Mouse (Mus musculus): ENCODE measurements around the gene Grb10.
A peak's percentile ranks its signal among the peaks of the same experiment; 100 is the strongest.

Grb10 gene

GRCm38 (mm10) chr11:12038470-12038985 lies at the start of gene Grb10:
Gene Grb10, minus strand, starts transcription at chr11:12038683.
- DNase-seq: no peak

GRCm38 (mm10) chr11:12081638-12082037 lies 43.2 kb upstream of the Grb10 start:
- DNase-seq: no peak

DNA sequence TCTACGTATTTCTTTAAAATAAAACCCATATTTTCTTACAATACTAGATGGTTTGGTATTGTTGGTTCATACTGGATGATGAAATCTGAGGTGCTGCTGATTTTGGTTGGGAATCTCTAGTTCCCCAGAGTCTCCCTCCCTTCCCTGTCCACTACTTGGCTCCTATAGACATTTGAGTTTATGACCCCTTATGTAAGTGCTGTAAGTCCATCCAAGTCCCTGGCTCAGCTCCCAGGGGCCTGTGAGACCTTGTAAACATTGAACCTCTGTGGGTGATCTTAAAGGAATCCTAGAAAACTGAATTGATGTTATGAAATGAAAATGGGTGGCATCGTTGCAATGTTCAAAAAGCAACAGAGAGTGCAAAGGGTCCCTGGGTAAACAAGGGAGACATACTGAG lies 40.7 kb upstream of the Grb10 start:
- DNase-seq: no peak

DNA sequence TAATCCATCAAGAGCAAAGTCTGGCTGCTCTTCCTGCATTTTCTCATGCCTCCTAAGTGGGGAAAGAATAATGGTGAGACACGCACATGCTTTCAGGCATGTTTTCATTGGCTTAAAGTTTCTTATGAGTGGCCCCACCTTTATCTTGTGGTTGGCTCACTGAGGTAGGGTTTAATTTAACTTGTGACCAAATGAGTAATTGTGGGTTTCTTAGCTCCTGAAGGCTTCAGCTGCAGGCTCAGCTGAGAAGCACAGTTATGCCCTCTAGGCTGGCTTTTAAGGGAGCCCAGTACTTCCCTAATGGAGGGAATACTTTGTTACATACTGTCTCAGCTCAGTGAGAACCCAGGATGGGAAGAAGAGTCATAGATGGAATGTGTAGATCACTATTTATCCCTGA lies 37.0 kb upstream of the Grb10 start:
- no peak for DNase-seq

- no peak for DNase-seq
Measured at GRCm38 (mm10) chr11:12073394-12074226, 35.1 kb upstream of the Grb10 start.

DNA sequence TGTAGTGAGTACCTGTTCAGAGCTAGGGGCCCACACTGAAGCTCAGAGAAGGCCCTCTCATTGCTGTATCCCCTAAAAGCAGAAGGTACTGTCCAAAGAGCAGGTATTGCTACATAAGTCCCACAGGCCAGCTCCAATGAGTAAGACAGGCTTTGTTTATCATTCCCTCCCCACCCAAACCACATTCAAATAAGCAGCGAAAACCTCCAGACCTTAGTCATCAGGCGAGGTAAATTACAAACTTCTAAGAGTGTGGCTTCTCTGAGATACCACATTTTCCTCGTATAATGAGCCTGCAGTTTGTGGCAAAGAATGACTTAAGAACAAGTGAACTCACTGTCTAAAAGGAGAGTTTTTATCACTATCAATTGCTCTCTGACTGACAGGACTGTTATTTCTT lies 33.8 kb upstream of the Grb10 start:
- DNase-seq: no peak

GRCm38 (mm10) chr11:12059005-12059404 lies 20.5 kb upstream of the Grb10 start:
- DNase-seq: no peak

DNA sequence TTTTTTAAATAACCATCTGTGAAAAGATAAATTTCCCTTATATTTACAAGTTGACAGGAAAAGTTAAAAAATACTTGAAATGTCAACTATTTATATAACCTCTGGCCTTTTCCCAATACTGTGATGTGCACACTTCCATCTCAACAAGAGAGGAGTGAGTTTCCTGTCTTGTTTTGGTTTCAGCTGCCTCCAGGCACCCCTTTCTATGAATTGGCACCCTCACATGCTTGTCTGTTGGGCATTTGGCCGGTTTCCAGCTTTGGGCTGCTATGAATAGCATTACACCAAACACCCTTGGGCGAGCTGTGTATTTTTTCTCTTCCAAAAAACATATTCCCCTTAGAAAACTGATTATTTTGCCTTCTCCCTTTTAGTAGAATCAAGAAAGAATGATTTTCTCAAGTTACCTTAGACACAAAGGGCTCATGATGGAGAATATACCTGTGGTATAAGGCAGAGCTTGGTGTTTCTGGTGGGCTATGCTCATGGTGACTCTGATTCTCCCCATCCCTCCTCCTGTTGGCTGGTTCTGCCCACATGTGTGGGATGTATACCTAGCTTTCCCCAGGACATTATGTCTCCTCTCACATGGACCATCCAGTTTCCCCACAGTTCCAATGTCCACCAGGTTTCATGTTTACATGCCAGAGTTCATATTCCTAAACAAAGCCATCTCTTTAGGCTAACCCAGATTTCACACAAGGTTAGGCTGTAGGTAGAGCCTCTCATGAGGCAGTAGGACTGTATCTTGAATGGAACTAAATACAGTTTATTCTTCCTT lies 10.3 kb upstream of the Grb10 start:
- no peak for DNase-seq

GRCm38 (mm10) chr11:12048135-12048534 lies 9.7 kb upstream of the Grb10 start:
- DNase-seq: no peak

GRCm38 (mm10) chr11:12044245-12044644 lies 5.8 kb upstream of the Grb10 start:
- no peak for DNase-seq

- DNase-seq: no peak
Measured at GRCm38 (mm10) chr11:12041787-12042186, 3.3 kb upstream of the Grb10 start.

- DNase-seq: no peak
Measured at GRCm38 (mm10) chr11:12041379-12041778, 2.9 kb upstream of the Grb10 start.

DNA sequence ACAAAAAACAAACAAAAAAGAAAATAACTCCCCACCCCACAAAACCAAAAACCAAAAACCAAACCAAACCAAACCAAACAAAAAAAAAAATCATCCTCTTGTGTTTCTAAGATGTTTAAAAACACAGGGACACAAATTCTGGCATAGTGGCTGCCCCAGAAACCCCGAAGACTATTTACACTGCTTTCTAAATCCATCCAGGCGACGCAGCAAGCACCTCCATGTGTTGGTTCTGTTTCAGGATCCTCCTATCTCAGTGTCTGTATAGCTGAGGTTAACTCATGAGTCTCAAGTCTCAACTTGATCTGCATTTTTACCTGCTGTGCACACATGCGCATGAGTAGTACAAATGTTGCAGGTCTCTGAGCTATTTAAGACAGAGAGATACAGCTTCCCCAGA lies 1.9 kb upstream of the Grb10 start:
- no peak for DNase-seq

GRCm38 (mm10) chr11:12039748-12040147 lies 1.3 kb upstream of the Grb10 start:
- no peak for DNase-seq

GRCm38 (mm10) chr11:12039098-12039497 lies 615 bp upstream of the Grb10 start:
- no peak for DNase-seq

DNA sequence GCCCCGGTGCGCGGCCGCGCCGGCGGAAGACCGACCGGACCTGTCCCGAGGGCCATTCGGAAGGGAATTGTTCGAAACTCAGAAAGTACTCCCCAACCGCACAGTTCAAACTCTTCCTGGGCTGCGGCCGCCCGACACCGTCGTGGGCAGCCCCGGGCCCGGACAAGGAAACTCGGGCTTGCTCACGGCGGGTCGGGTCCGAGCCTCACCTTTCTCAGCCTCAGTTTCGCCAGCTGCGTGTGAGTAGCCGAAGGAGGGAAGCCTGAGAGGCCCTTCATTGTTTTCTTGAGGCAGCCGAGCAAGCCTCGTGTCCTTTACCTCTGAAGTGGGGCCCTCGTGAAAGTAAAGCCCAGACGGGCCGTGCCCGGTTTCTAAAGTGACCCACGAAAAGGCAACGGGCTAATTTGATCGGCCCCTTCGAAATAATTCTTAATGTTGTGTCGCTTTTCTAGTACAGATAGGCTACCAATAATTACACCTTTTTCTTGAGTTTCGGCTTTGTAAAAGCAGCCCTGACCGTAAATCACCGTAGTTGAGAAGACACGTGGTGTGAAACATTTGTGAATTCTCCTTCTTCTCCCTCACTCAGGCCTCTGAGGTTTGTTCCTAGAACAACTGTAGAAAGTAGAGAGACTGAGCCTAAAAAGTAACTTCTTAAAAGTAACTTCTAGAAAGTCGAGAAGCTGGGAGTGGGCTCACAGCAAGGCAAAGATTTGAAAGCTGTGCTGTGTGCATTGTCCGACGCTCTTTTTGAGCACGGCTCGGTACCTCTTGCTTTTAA lies 604 bp downstream of the Grb10 start:
- no peak for DNase-seq

DNA sequence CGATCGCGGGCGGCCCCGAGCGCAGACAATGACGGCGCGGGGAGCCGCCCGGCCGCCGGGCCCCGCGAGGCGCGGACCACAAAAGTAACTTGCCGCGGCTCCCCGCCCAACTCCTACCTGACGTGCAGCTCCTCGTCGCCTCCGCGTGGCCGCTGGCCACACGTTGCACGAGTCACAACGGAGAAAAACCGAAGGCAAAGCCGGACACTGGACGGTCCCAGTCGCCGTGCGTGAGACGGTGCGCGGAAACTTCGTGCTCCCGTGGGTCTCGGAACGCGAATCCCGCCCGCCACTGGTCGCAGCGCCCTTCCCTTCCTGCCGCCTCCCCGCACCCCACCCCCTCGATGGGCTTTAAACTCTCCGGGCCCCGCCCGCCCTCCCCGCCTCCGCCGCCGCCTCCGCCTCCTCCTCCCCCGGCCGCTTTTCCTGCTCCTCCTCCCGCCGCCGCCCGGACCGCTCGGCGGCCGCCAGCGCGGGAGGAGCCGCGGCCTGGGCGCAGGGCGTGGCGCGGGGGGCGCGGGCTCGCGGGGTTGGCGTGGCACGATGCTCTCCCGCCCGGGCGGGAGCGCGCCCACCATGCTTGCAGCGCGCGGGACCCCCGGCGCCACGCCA lies 1.3 kb downstream of the Grb10 start:
- DNase-seq: peak; percentile 46

DNA sequence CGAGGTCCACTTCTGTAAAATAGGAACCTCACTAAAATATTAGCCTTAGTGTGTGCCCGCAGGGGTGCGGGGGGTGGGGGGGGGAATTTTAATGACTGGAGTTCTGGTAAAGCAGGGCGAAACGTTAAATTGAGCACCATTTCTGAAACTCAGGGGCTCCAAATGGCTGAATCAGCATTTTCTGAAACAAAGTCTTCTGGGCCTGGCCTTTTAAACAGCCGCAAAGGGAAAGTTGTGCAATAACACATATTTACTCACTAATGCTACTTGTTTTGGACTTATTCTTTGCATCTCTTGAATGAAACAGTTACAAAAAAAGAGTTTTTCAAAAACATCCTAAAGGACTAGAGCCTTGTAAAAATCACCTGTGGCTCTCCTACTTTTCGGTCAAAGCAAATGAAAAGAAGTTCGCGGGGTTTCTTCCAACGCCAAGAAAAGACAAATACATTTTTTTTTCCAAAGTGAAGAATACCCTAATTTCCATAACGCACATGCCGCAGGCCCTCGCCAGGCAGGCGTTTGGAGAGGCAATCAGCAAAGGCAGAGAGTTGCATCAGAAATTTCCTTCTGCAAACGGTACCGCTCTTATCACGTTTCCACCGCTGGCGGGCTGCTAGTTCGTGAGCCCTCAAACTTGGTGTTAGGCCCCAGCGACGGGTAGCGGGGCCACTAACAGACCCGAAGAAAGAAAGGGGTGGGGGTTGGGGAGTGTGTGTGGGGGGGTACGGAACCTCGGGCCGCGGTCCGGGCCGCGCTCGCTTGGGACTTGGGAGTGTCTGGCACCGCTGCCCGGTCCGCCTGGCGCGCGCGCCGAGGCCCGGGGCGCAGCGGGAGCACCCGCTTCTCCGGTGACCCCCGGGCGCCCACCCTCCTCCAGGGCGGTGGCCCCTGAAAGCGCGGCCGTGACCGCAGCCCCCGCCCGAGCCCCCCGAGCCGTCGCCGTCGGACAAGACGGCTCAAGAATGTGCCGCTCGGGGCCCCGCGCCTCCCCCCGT lies 2.3 kb downstream of the Grb10 start:
- DNase-seq: no peak

GRCm38 (mm10) chr11:12035324-12035723 lies 3.2 kb downstream of the Grb10 start:
- DNase-seq: no peak

DNA sequence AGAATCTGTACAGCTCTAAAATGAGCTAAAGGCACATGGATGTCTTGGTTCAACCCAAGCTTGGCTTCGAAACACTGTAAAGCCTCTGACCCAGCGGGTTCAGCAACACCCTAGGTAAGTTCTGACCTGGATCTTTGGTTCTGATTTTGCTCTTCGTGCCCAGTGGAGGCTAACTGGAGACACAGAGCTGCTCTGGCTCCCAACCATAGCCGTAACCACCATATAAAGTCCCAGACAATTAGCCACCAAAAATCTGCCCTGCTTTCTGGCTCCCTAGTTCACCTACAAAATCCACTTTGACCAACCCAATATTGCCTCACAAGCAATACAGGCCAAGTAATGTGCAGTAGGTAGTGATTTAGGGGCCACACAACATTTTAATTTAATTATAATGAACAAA lies 3.7 kb downstream of the Grb10 start:
- no peak for DNase-seq

DNA sequence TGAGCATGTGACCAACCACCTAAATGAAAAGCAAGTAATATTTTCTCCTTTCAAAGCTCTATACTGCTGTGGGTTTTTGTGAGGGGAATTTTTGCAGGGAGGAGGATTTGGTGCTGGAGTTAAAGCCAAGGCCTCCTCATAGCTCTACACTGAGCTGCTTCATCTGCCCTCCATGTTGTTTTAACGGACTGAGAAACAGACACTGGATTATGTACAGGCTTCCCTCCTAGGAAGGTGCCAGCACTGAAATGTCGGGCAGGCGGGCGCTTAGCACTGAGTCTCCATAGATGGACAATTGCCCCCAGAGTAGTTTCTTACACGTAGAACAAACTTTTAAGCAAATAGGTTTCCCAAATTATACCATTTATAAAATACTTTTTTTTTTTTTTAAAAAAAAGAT lies 4.1 kb downstream of the Grb10 start:
- DNase-seq: no peak
